Mouse (Mus musculus) left cerebral cortex, adult 11 months (tissue): ENCODE measurements around the gene Tnip1.

Source experiments
- DNase-seq: peaks from one replicate; pipeline ENCODE4 v3.0.0; 2022; ENCODE audit warnings: low spot score

The Tnip1 gene

GRCm38 (mm10) chr11:54962810-54963209 is at the start of gene Tnip1:
Gene Tnip1, minus strand, starts transcription at chr11:54962917.
- no peak for DNase-seq

GRCm38 (mm10) chr11:55011440-55011839 is 48.7 kb upstream of the Tnip1 start:
- DNase-seq, result no peak

- DNase-seq, result no peak
Measured at GRCm38 (mm10) chr11:55008230-55008629, 45.5 kb upstream of the Tnip1 start.

GRCm38 (mm10) chr11:55005684-55006083 is 43.0 kb upstream of the Tnip1 start:
- DNase-seq, result no peak

- DNase-seq, result no peak
Measured at GRCm38 (mm10) chr11:55004970-55005502, 42.3 kb upstream of the Tnip1 start.

- no peak for DNase-seq
Measured at GRCm38 (mm10) chr11:54998708-54999107, 36.0 kb upstream of the Tnip1 start.

- DNase-seq, result peak; percentile 43
Measured at GRCm38 (mm10) chr11:54998284-54998683, 35.6 kb upstream of the Tnip1 start.

- no peak for DNase-seq
Measured at GRCm38 (mm10) chr11:54996176-54996575, 33.5 kb upstream of the Tnip1 start.

- no peak for DNase-seq
Measured at GRCm38 (mm10) chr11:54989920-54990319, 27.2 kb upstream of the Tnip1 start.

- DNase-seq, result no peak
Measured at GRCm38 (mm10) chr11:54988754-54989349, 26.1 kb upstream of the Tnip1 start.

- no peak for DNase-seq
Measured at GRCm38 (mm10) chr11:54987974-54988373, 25.3 kb upstream of the Tnip1 start.

- no peak for DNase-seq
Measured at GRCm38 (mm10) chr11:54985086-54985485, 22.4 kb upstream of the Tnip1 start.

GRCm38 (mm10) chr11:54984581-54984980 is 21.9 kb upstream of the Tnip1 start:
- DNase-seq, result no peak

- peak; percentile 55 for DNase-seq
Measured at GRCm38 (mm10) chr11:54984085-54984484, 21.4 kb upstream of the Tnip1 start.

GRCm38 (mm10) chr11:54982520-54982919 is 19.8 kb upstream of the Tnip1 start:
- no peak for DNase-seq

GRCm38 (mm10) chr11:54981630-54982029 is 18.9 kb upstream of the Tnip1 start:
- no peak for DNase-seq

GRCm38 (mm10) chr11:54977385-54977937 is 14.7 kb upstream of the Tnip1 start:
- DNase-seq, result no peak

GRCm38 (mm10) chr11:54976351-54976750 is 13.6 kb upstream of the Tnip1 start:
- no peak for DNase-seq

- no peak for DNase-seq
Measured at GRCm38 (mm10) chr11:54975756-54976155, 13.0 kb upstream of the Tnip1 start.

GRCm38 (mm10) chr11:54975340-54975739 is 12.6 kb upstream of the Tnip1 start:
- DNase-seq, result no peak

- no peak for DNase-seq
Measured at GRCm38 (mm10) chr11:54974639-54975038, 11.9 kb upstream of the Tnip1 start.

GRCm38 (mm10) chr11:54973481-54974212 is 10.9 kb upstream of the Tnip1 start:
- no peak for DNase-seq

- no peak for DNase-seq
Measured at GRCm38 (mm10) chr11:54972789-54973188, 10.1 kb upstream of the Tnip1 start.
